ENCODE assay signal across 9 mouse cellular contexts in the genomic region with DNA sequence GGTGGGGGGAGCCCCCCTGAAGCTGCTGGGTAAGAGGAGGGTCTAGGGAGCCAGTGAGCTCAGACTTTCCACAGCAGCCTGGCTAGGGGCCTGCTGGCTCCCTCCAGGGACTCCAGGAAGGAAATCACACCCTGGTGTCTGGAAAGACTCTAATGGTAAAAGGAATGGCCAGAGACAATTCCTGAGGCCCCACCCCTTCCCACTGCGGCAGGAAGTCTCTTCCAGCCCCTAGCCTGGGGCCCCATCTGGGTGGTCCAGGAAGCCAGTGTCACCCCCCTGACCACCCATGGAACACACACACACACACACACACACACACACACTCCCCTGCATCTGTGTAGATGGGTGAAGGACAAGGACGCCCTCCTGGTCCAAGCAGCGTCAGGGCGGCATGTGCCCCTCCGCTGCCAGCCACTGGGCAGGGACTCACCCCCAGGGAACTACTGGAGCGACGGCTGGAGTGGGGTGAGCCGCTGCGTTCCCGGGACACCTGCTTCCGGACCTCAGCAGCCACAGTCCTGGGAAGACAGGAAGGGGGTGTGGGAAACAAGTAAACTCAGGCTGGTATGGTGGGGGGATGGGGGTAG. TPM values are rescaled to one million over a fixed set of nuclear protein-coding genes. Genes with fewer than 3 reads are reported as not detected.
DNase-seq lines count a peak whose midpoint lies in the region; ATAC-seq and TF ChIP-seq lines count a peak whose summit lies in the region.
"Had no signal": no experiment of that assay in that cellular context is flagged by ENCODE, and none has a peak within 500 bp of the region (broad histone marks: within the 10 kb centered on the region; RNA-seq: fewer than 3 reads in every experiment).

No protein-coding gene starts in this region.

- peak overlapping the region; percentile 59 for H3K9ac ChIP-seq in lung, embryonic 16.5 days (ENCODE audit: low read length)

- peak overlapping the region; percentile 52 for H3K27ac ChIP-seq in testis, adult 2 months (ENCODE audit: control insufficient read depth, insufficient read depth, low read depth, low read length)
- H3K27ac ChIP-seq in heart, embryonic 10.5 days = peak overlapping the region; percentile 90
- H3K27ac ChIP-seq in lung, embryonic 16.5 days (ENCODE audit: low read length) = peak overlapping the region; percentile 93
- H3K27ac ChIP-seq: macrophage had no signal

- H3K36me3 ChIP-seq in testis, adult 2 months (ENCODE audit: control insufficient read depth, insufficient read depth, low read length) = no peaks in the 10 kb centered on the region; the same call in 1 of the 2 replicates
- H3K36me3 ChIP-seq in heart, embryonic 10.5 days = peaks cover 42% of the 10 kb centered on the region
- H3K36me3 ChIP-seq in lung, embryonic 16.5 days (ENCODE audit: control insufficient read depth, insufficient read depth, low read length) = peaks cover 3% of the 10 kb centered on the region

- H3K27me3 ChIP-seq in testis, adult 2 months (ENCODE audit: control insufficient read depth, insufficient read depth, low read length) = no peaks in the 10 kb centered on the region
- no peaks in the 10 kb centered on the region for H3K27me3 ChIP-seq in heart, embryonic 10.5 days (ENCODE audit: insufficient read depth, poor library complexity, severe bottlenecking)
- no peaks in the 10 kb centered on the region for H3K27me3 ChIP-seq in lung, embryonic 16.5 days (ENCODE audit: control insufficient read depth, insufficient read depth, low read depth, low read length)

- H3K9me3 ChIP-seq in heart, embryonic 10.5 days = no peaks in the 10 kb centered on the region
- no peaks in the 10 kb centered on the region for H3K9me3 ChIP-seq in lung, embryonic 16.5 days (ENCODE audit: control insufficient read depth, low read length)

- H3K4me3 ChIP-seq in testis, adult 2 months (ENCODE audit: control insufficient read depth, low read depth, low read length) = no peak overlapping the region
- peak overlapping the region; percentile 53 for H3K4me3 ChIP-seq in heart, embryonic 10.5 days
- peak overlapping the region; percentile 34 for H3K4me3 ChIP-seq in lung, embryonic 16.5 days (ENCODE audit: low read length)

- TF ChIP-seq POLR2A in testis, adult 2 months (IDR thresholded peaks at IDR 0.05; ENCODE audit: control insufficient read depth, low read depth, low read length) = no peak

- DNase-seq in testis, postnatal 14 days (ENCODE audit: low spot score) = no peak
- peak; percentile 86 for DNase-seq in heart, embryonic 10.5 days (ENCODE audit: low spot score)
- peak; percentile 78 for DNase-seq in kidney, adult 9 months
- no peak for DNase-seq in right cerebral cortex, postnatal 10 days (ENCODE audit: low spot score in 2 of 2)
- no peak for DNase-seq in thymus, postnatal 25 days
- DNase-seq in left cerebral cortex, adult 9 months (ENCODE audit: low spot score in 2 of 2) = no peak

- peak; percentile 83 for ATAC-seq in lung, embryonic 16.5 days (ENCODE audit: low read depth)

- peaks cover 8% of the 10 kb centered on the region for H3K4me1 ChIP-seq in testis, adult 2 months (ENCODE audit: control insufficient read depth, insufficient read depth, low read length)
- H3K4me1 ChIP-seq in heart, embryonic 10.5 days = peaks cover 69% of the 10 kb centered on the region
- peaks cover 63% of the 10 kb centered on the region for H3K4me1 ChIP-seq in lung, embryonic 16.5 days (replicated peaks; ENCODE audit: control insufficient read depth, insufficient read depth, low read length)

- peak overlapping the region; percentile 51 for H3K4me2 ChIP-seq in lung, embryonic 16.5 days (ENCODE audit: low read depth, low read length)

- no peak for TF ChIP-seq CTCF in testis, adult 2 months (IDR thresholded peaks at IDR 0.05; ENCODE audit: control insufficient read depth, insufficient read depth, insufficient replicate concordance, low read depth, low read length)

- 8% methylated on average over 11 of the region's 11 CpGs for WGBS in heart, embryonic 10.5 days
- 12% methylated on average over 11 of the region's 11 CpGs for WGBS in lung, embryonic 16.5 days

RNA-seq across cellular contexts. Expression of a gene that starts 5.6 kb away (rescaled TPM):
- polyA plus RNA-seq in testis, adult 2 months (2012; rRNA removed) = 41.5 and 46.0 TPM in 2 replicates
- 47.9 and 56.9 TPM in 2 replicates for polyA plus RNA-seq in heart, embryonic 10.5 days (2016; fragmentation: Nextera tagmentation; extraction: Ambion mirVana)
- polyA plus RNA-seq in lung, embryonic 16.5 days (2015; fragmentation: Nextera tagmentation; extraction: Ambion mirVana) = 62.6 and 63.7 TPM in 2 replicates

RNA-seq across cellular contexts. Expression of a gene that starts 11.5 kb away (rescaled TPM):
- not detected in 2 replicates for polyA plus RNA-seq in testis, adult 2 months (2012; rRNA removed)
- 2.5 and 5.7 TPM in 2 replicates for polyA plus RNA-seq in heart, embryonic 10.5 days (2016; fragmentation: Nextera tagmentation; extraction: Ambion mirVana)
- 2.7 and 3.6 TPM in 2 replicates for polyA plus RNA-seq in lung, embryonic 16.5 days (2015; fragmentation: Nextera tagmentation; extraction: Ambion mirVana)
- polyA plus RNA-seq: macrophage had no signal

RNA-seq across cellular contexts. Expression of a gene that starts 48.3 kb away (rescaled TPM):
- polyA plus RNA-seq in testis, adult 2 months (2012; rRNA removed) = 6.7 and 6.9 TPM in 2 replicates
- 16.4 and 16.9 TPM in 2 replicates for polyA plus RNA-seq in heart, embryonic 10.5 days (2016; fragmentation: Nextera tagmentation; extraction: Ambion mirVana)
- polyA plus RNA-seq in lung, embryonic 16.5 days (2015; fragmentation: Nextera tagmentation; extraction: Ambion mirVana) = 25.5 and 26.3 TPM in 2 replicates

Comparison
In these comparisons a context has a peak if more than half of its experiments do, and no peak if none do; other contexts are left out.
1. DNase-seq: peak in heart, embryonic 10.5 days (single experiment) and kidney, adult 9 months (single experiment); none in testis, postnatal 14 days (single experiment), right cerebral cortex, postnatal 10 days (0 of 2), thymus, postnatal 25 days (single experiment) and left cerebral cortex, adult 9 months (0 of 2).
2. Peak in every context shown above with its lines, with median percentiles within 50 percentile points of each other: H3K27ac ChIP-seq.